Mouse (Mus musculus) cerebellum, postnatal 4 days (tissue): ENCODE data around the gene Ola1.
A peak's percentile ranks its signal among the peaks of the same experiment; 100 is the strongest.

Experiments
- DNase-seq, 2 experiments: peaks; one replicate each; pipeline ENCODE4 v3.0.0; 2022; ENCODE audit warnings: low spot score in 2 of 2, mixed read lengths in 1 of 2

Gene Ola1

DNA sequence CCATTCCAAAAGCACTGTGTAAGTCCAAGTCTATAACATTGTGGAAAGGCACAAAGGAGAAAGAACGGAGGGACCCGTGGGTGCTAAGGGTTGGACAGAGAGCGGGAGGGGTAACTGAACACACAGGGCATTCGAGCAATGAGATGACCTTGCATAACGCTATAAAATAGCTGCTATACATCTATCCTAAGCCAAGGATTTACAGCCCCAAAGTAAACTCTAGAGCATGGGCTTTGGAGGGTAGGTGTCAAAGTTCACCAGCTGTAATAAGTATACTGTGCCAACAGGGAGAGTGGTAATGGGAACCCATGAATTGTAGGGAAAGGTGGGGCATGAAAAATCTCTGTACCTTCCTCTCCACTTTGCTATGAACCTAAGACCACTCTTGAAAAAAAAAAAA, at the start of gene Ola1:
Gene Ola1 (minus strand): TSS at position 12 of the 400 bp plus-strand sequence.
- no peak for DNase-seq

DNA sequence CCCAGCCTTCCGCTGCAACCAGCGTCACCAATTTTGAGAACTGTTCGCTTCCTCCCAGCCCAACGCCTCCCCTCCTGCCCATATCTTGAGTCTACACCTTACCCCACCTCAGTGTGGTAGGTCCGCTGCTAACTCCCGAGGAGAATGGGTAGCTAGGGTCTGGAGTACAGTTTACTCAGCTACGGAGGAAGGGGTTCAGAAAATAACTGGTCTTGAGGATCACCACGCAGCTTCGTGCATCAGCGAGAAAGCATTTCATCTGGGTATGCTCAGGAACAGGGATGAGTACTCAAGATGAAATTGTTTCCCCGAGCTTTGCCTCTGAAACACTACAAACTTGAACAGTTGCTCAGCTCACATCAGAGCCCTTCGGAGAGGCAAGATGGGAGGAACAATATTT, 49.6 kb upstream of the Ola1 start:
- DNase-seq, result no peak

DNA sequence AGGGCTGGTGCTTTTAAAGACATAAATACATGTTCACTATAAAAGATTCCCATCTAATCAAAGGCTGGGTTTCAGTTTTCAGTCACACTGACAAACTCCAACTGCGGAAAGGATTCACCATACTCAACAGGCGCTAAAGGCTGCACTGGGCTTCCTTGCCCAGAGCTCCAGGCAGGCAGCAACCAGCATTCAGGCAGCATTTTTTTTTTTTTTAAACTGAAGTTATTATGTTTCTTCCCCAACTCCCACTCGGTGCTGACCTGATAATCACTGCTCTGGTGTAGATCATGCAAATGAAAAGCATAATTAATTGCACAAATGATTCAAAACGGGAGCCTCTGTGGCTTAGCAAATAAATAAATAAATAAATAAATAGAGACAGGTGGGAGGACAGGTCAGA, 49.1 kb upstream of the Ola1 start:
- DNase-seq, result no peak

DNA sequence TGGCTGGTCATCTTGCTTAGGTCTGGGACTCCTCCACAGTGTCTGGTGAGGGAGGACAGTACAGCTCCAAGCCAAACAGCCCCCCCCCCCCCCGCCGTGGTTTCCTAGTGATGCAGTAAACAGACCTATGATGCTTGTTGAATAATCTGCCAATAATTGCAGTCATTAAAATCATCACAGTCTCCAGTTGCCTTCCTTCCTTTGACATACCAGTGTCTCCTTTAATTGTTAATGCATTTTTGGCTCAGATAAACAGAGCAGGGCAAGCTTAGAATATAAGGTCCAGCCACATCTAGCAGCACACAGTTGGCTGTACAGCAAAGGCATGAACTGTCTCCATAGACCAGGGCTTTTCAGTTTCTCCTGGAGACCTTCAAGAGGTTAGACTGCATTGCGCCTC, 48.5 kb upstream of the Ola1 start:
- no peak for DNase-seq

DNA sequence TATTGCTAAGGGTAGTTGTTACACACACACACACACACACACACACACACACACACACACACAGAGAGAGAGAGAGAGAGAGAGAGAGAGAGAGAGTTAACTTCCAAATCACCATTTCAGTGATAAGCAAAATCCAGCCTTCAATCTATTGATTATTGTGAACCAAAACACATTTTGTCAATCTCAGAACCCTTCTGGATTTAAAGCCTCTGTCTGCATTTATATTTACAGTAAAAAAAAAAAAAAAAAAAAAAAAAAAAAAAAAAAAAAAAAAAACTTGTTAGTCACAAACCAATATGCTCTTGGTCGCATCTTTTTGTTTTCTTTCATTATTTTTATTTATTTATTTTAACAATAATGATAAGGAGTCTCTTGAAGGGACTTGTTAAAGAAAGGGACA, 47.9 kb upstream of the Ola1 start:
- no peak for DNase-seq

DNA sequence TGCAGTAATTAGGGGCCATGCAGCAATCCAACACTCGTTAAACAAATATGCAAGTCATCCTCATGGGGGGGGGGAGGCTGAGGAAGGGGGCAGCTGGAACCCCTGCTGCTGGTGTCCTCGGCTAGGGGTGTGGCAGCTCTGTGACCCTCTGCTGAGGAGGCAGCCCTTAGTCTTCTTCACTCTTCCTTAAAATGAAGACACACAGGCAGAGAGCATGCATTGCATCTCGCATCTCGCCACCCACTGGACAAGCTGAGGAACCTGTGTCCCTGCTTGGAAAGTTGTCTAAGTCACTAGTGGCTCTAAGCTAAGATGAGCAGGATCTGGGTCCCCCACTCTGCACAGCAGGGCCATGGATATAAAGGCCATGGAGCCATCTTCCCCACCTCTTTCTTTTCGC, 47.3 kb upstream of the Ola1 start:
- no peak for DNase-seq

DNA sequence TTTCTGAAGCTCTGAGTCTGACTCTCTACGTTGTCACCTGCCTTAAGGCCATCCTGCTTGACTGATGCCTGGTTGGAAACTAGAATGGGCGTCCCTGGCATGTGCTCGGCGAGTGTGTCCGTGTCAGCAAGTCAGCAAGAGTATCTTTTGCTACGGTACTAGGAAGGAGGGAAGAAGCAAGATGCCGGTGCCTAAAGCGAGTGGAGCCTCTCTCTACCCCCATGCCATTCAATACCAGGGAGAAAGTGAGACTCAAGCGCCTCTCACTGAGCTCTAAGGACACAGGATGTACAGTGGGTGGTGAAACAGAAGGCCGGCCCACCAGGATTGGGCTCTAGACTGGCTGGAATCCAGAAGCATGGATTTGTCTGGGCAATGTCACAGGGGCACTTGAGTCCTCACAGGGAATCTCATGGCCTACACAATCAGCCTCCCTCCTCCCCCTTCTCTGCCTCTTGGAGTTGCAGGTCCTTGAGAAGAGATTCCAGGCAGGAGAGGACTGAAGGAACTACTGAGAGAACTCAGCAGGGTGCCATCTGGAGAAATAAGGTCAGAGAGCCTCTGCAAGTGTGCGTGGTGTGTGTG, 46.0 kb upstream of the Ola1 start:
- DNase-seq, result no peak

DNA sequence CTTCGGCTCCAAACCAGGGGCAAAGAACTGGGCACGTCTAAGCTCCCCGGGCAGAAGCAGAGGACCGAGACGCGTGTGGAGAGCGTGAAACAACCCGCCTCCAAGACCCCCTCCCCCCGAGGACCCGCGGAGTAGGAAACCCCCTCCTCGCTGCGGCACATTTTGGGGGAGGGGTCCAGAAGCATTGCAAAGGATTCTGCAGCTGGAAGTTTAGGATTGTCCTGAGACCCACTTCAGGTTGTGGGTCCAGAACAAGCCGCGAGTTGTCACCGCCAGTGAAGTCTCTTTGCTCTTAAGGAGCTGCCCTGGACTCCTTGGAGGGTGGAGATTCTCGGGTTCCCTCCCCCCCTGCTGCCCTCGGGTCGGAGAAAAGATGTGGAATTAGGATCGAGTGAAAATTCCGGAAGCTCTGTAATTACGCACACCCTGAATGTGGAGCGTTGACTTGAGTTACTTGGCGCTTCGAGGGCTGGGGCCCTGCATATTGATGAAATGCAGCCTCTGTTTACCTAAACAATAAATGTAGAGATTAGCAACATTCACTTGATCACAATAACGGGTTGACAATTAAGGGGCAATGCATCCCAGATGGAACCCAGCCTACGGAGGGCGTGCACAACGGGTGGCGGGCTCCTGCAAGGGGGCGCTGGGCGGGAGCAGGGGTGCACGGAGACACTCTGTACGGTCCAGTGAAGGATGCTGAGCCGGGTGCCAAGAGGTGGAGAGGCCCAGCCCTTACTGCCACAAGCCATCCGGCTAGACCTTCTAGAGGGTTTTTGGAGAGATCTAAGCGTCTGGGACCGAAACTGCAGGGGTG, 45.3 kb upstream of the Ola1 start:
- DNase-seq, result no peak

DNA sequence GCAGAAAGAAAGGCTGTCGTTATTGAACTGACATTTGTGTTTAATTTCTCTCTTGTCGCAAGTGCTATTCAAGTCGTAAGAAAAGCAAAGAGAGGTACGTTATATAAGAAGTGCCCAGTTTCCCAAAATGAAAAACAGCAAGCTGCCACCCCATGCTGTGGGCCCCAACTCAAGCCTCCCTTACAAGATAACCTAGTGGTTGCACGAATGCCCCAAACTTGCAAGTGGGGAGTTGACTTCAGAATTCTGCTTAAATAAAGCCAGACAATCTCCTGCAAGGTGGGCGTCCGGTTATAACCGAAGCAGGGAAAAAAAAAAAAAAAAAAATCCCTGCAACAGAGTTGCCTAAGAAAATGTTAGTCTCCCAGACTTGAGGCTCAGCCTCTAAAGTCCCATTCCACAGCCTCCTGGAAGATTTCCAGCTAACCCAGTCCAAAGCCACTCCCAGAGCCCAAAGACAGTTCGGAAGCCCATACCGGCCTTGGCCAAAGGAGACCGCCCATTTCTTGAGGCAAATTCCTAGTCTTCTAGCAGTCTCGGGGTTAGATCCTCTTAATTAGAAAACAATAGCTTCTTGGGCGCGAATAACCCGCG, 44.5 kb upstream of the Ola1 start:
- DNase-seq, result no peak

DNA sequence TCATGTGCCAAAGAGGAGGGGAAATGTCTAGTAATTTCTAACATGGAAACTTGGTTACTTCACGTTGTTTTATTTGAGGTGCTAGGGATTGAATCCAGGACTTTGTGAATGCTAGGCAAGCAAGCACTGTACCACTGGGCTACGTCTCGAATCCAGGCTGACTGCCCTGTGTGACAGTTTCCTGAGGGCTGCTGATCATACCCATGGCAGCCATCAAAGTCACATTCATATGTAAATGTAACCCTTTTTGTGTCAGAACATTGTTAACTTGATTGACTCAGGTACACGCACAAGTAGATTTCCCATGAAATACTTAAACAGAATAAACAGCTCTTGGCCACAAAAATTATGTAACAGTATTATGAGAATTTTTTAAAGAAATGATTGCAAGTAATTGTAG, 30.0 kb upstream of the Ola1 start:
- no peak for DNase-seq

DNA sequence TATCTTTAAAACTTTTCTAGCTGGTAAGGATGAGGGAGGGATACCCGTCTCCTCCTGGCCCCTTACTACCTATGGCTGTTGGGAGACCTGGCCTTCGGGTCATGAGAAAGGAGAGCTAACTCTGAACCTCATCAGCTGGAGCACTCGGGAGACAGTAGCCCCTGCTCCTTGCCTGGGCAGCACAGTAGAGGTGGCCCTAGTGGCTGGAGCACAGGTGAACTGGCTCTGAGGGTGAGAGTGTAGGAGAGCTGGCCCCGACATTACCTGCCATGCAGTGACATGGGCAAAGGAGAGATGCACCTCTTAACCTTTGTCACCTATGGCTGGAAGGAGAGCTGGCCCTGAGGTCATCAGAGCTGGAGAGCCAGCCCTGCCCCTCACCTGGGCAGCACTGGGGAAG, 22.6 kb upstream of the Ola1 start:
- no peak for DNase-seq

DNA sequence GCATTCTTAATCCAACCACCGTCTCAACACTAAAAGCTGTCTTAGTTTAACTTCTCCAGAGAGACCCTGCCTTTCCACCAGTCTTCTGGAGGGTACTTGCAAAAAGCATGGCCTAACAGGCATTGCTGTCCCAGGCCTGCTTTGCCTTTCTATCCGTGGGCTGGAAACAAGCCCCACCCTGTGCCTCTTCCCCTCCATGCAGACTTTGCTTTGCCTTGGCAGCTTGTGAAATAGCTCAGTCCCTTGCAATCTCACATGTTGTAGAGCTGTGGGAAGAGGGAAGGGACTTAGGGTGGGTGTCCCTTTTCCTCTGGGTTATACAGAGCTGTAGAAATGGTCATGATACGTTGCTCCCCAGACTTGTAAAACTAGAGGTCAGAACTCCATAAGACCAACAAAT, 12.4 kb upstream of the Ola1 start:
- DNase-seq, result no peak

DNA sequence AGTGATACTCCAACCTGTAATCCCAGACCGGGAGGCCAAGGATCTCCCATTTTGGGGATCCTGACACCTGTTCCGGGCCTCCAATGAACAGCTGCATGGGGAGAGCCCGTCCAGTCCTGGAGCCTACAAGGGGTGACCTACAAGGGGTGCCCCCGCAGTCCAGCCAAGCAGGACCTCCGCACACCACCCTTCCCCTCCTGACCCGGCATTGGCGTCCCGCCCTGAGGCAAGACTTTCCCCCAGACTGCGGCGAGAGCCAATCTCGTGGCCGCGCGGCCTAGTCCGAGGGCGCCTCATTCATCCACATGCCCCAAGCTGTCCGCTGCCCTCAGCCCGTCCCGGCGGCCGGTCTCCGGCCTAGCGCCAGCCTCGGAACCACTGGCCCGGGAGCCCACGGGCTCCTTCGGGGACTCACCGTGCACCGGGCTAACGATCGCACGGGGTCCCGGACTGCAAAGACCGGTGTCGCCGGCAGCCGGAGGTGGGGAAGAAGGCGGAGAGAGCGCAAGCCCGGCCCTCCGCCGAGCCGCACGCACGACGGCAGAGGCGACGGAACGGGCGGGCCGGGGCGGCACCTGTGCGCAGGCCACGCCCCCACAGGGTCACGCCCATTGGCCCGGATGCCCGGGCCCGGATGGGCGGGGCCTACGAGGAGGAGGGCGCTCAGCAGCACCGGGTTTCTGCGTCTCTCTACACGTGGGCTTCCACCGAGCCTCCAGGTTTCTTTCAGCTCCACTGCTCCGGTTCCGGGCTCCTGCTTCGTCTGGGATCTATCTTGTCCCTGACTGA, 4.7 kb downstream of the Ola1 start:
- peak; percentile 71 to 87 for DNase-seq

DNA sequence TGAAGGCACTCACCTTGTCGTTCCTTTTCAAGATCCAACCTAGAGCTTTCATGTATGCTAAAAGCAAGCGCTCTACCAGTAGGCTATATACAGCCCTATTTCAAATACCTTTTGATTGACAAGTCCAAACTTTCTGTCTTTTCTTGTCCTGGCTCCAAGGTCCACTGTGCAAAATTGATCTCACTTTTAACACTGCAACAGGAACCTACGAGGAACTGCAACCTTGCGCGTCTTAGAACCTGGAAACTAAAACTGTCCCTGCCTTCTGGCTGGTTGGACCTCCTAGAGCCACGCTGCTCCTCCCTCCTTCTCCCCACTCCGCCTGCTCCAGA, 5.2 kb downstream of the Ola1 start:
- no peak for DNase-seq

DNA sequence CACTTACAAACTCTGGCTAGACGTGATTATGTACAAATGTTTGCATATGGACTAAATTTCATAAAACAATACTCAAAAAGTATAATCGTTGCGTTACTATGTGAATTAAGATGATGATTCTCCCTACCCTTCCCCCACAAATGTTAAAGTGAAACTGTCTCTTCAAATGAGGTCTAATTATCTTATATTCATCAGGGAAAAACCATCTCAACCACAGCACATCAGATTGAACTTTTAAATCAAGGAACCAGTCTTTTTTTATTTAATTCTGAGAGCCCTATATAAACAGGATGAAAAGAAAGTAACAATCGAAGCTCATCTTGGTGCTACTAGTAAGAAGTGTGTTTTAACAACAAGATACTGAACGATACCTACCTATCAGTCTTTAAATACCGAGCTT, 14.4 kb downstream of the Ola1 start:
- DNase-seq, result no peak

DNA sequence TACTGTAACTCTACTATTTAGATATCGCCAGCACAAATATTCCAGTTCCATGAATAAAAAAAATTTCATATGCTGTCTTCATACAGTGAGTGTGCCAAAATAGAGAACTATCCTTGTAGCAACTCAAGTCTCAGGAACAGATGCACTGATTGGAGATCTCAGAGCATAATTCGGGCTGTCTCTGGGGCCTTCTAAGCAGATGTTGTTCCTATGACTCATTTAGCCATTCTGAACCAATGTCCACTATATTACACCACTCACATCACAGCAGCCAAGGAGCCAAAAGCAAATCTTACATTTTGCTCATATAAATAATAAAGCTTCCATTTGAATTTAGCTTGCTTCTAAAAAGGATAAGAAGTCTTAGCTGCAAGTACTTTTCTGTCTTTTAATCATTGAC, 30.2 kb downstream of the Ola1 start:
- no peak for DNase-seq

DNA sequence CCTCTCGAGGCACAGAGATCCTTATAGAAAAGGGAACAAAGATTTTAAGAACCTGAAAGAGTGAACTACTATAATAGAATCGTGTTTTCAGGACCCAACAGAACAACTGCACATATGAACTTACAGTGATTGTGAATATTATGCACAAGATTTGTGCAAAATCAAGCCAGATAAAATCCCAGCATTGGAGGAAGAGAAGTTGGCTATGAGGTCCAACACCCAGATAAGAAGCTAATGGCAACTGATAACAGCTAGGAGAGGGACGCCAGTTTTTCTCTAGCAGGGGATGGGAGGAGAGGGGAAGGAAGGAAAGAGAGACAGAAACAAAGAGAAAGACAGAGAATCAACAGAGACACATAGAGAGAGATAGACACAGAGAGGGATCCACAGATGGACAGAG, 33.5 kb downstream of the Ola1 start:
- DNase-seq, result no peak

DNA sequence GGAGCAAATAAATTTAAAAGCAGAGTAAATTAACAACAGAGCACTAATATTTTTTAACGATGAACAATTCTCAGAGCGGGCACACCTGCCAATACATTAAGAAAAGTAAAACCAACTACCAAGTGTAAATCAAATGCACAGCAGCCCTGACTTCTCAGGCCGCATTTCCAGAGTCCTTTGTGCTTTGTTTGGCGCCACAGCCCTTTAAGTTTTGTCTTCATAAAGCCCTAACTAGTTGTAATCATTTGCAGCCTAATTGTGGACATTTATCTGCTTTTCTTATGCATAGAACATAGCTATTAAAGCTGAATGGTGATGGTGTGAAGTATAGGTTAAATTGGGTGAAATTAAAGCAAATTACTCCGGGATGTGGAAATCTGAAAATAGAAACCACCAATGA, 49.2 kb downstream of the Ola1 start:
- DNase-seq, result no peak

DNA sequence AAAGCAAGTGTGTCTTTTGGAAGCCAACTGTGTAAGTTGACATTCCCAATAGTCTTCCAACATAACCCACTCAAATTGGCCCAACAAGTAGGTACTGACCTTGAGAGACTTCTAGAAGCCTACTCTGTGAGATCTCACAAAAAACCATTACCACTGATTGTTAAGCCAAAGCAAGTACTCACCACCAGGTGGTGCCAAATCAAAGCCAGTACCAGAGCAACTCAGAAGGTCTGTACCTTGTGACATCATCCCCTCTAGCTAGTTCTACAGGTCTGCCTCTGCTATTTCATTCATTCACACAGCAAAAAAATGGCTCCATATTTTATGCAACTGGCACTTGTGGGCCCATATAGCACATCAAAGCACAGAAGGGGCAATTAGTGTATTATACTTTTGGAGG, 51.6 kb downstream of the Ola1 start:
- DNase-seq, result peak in 1 of 2 experiments; percentile 25

DNA sequence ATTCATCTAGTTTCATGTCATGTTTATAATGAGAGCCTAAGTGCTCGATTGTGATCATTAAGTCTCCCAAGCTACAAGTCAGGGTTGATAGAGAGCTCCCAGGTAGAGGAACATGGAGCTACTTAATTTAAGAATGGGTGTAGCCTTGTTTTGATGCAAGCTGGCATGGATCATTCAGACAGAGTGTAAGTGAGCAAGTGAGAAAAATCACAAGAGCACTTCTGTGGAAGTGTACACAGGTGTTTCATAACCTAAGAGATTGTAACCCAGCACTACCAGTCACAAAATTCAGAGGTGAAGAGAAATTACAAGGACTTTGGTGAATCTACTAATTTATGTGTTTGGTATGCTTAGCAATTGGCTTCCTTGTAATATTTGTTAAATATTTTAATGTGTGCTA, 54.1 kb downstream of the Ola1 start:
- DNase-seq, result no peak

DNA sequence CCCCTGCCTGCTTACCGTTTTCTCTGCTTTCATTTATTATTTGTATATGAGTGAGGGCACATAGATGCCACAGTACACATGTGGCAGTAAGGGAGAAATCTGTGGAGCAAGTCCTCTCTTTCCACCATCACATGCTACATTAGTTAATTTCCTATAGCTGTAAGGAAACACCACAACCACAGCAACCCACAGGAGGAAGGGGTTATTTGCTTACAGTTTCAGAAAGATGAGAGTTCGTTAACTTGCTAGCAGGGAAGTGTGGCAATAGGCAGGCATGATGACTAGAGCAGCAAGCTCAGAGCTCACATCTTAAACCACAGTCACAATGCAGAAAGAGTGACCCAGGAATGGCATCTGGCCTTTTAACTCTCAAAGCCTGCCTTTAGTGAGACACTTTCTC, 58.0 kb downstream of the Ola1 start:
- DNase-seq, result no peak

DNA sequence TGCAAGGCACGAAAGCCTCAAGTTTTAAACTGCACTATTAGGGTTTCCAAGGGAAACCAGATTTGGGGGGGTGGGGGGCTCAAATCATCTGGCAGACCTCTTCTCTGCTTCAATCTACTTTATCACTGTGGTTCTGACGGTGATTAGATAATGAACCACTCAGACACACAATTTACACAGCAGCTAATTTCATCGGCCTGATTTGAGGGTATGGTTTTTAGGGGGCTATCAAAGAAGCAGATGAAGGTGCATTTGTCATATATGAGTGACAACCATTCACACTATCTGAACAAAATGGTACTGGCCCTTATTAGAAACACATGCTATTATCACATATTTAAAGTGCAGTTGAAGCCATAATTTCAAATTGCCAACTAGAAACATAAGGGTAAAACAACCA, 61.5 kb downstream of the Ola1 start:
- no peak for DNase-seq

DNA sequence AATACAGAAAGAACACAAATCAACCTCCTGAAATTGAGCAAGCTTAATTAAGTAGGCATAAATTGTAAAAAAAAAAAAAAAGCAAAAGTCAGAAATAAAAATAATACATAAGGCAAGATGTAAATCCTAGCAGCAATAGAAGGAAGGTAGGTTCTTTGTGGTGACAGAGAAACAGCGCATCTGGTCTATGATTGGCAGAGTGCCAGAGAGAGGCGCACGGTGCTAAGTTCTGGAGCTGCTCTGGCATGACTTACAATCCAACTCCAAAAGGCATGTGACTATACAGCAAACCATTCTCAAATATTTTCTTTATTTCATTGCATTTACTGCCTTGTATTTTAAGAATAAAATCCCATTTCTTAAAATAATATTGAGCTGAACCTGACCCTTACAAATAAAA, 68.2 kb downstream of the Ola1 start:
- DNase-seq, result peak in 1 of 2 experiments; percentile 19
